ENCODE assay signal across 8 mouse cellular contexts in the genomic region with DNA sequence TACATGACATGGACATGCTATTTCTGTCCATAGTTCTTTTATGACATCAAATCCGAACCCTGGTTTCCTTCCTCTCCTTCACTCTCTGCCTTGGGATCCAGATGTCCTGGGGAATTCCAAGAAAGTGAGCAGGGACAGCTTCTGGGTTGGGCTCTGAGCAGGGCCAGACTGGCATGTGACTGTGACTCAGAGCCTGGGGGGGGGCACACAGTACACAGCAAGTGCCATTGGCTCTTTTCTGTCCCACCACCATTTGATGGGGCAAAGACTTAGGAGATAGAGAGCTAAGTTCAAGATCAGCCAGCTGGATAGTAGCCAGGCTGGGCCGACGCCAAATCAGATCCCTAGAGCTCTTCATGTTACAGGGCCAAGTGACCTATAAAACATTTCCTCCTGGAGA. TPM values are rescaled to one million over a fixed set of nuclear protein-coding genes. Genes with fewer than 3 reads are reported as not detected.
A peak's percentile ranks its signal among the peaks of the same experiment; 100 is the strongest.
DNase-seq lines count a peak whose midpoint lies in the region; ATAC-seq lines count a peak whose summit lies in the region.
"Had no signal": no experiment of that assay in that cellular context is flagged by ENCODE, and none has a peak within 500 bp of the region (broad histone marks: within the 10 kb centered on the region; RNA-seq: fewer than 3 reads in every experiment).

No protein-coding gene starts in this region.

- no peak for ATAC-seq in midbrain, embryonic 11.5 days (ENCODE audit: low FRiP score)

- no peaks in the 10 kb centered on the region for H3K27me3 ChIP-seq in midbrain, embryonic 11.5 days (ENCODE audit: control insufficient read depth, insufficient read depth, low read length)
- H3K27me3 ChIP-seq: heart, embryonic 13.5 days had no signal

- peak; percentile 10 for DNase-seq in thymus, postnatal 0 days (ENCODE audit: low spot score)
- DNase-seq in thymus, postnatal 25 days = no peak
- DNase-seq in cerebellum, adult 18-20 months = peak; percentile 31 to 33
- peak; percentile 34 to 47 for DNase-seq in heart, postnatal 10 days
- peak; percentile 23 for DNase-seq in testis, postnatal 14 days (ENCODE audit: low spot score)
- DNase-seq in right cerebral cortex, postnatal 25 days = no peak
- DNase-seq in midbrain, embryonic 11.5 days (ENCODE audit: low spot score, missing footprints) = no peak

- no peak overlapping the region for H3K27ac ChIP-seq in midbrain, embryonic 11.5 days (ENCODE audit: low read depth, low read length)
- H3K27ac ChIP-seq: heart, embryonic 13.5 days had no signal

- 88% methylated on average over 3 of the region's 3 CpGs for WGBS in midbrain, embryonic 11.5 days

- H3K4me1 ChIP-seq in midbrain, embryonic 11.5 days (ENCODE audit: control insufficient read depth, insufficient read depth, low read length) = no peaks in the 10 kb centered on the region

- no peak overlapping the region for H3K4me2 ChIP-seq in midbrain, embryonic 11.5 days
- H3K4me2 ChIP-seq: heart, embryonic 13.5 days had no signal

- H3K36me3 ChIP-seq in midbrain, embryonic 11.5 days (ENCODE audit: control insufficient read depth, insufficient read depth, low read length) = peaks cover 2% of the 10 kb centered on the region; the same call in 1 of the 2 replicates

- intact Hi-C loops in heart, postnatal 10 days (cut with DNase I) = no loop called here

- H3K4me3 ChIP-seq in midbrain, embryonic 11.5 days (ENCODE audit: low read depth, low read length) = no peak overlapping the region
- H3K4me3 ChIP-seq: heart, embryonic 13.5 days had no signal

- no peak overlapping the region for H3K9ac ChIP-seq in midbrain, embryonic 11.5 days (ENCODE audit: low read length)
- H3K9ac ChIP-seq: heart, embryonic 13.5 days had no signal

- H3K9me3 ChIP-seq in midbrain, embryonic 11.5 days (ENCODE audit: control insufficient read depth, low read length) = no peaks in the 10 kb centered on the region
- H3K9me3 ChIP-seq: heart, embryonic 13.5 days had no signal

RNA-seq across cellular contexts. Expression of a gene that starts 11.1 kb away (rescaled TPM):
- polyA plus RNA-seq in thymus, postnatal 0 days (2015; fragmentation: Nextera tagmentation; extraction: Ambion mirVana) = 72.6 and 78.5 TPM in 2 replicates
- 1 to 10 TPM; 2.4 TPM for total RNA-seq in heart, postnatal 10 days (2021)
- polyA plus RNA-seq in midbrain, embryonic 11.5 days (2014; fragmentation: Nextera tagmentation; extraction: Ambion mirVana) = 16.3 and 17.6 TPM in 2 replicates

Comparison
In these comparisons a context has a peak if more than half of its experiments do, and no peak if none do; other contexts are left out.
1. DNase-seq: peak in thymus, postnatal 0 days (single experiment), cerebellum, adult 18-20 months (2 of 2), heart, postnatal 10 days (2 of 2) and testis, postnatal 14 days (single experiment); none in thymus, postnatal 25 days (single experiment), right cerebral cortex, postnatal 25 days (single experiment) and midbrain, embryonic 11.5 days (single experiment).